ENCODE assay signal across 18 mouse cellular contexts in the genomic region with DNA sequence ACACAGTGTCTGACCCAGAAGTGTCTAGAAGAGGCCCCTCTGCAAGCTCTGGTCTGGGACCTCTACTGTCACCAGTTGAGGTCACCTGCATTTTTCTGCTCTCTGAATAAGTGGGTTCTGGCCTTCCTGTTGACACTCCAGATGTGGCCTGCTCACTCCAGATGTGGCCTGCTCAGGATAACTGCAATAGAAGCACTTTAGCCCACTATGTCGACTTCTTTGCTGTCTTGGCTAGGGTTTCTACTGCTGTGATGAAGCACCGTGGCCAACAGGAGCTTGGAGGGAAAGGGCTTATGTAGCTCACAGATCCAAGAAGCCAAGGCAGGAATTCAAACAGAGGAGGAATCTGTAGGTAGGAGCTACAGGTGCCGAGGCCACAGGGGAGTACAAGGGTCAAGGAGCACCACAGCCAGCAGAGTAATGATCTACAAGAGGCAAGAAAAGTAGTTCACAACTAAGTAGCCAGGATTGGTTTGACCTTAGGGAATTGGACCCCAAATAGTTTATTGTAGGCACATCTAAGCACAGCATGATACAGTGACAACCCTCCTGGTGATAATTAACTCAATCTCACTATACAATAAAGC. TPM values are rescaled to one million over a fixed set of nuclear protein-coding genes. Genes with fewer than 3 reads are reported as not detected.
A peak's percentile ranks its signal among the peaks of the same experiment; 100 is the strongest.
DNase-seq lines count a peak whose midpoint lies in the region; ATAC-seq and TF ChIP-seq lines count a peak whose summit lies in the region.
"Had no signal": no experiment of that assay in that cellular context is flagged by ENCODE, and none has a peak within 500 bp of the region (broad histone marks: within the 10 kb centered on the region; RNA-seq: fewer than 3 reads in every experiment).

No protein-coding gene starts in this region.

- no peak overlapping the region for H3K4me2 ChIP-seq in forebrain, embryonic 16.5 days (ENCODE audit: low read length)
- no peak overlapping the region for H3K4me2 ChIP-seq in kidney, embryonic 16.5 days (replicated peaks; ENCODE audit: low read depth, low read length)
- no peak overlapping the region for H3K4me2 ChIP-seq in limb, embryonic 15.5 days
- H3K4me2 ChIP-seq: heart, embryonic 12.5 days; midbrain, embryonic 11.5 days; neural tube, embryonic 13.5 days had no signal

- 0 out of 2 replicates have a peak overlapping the region, but pooled peaks have one; percentile 11 for H3K27ac ChIP-seq in forebrain, embryonic 10.5 days
- no peak overlapping the region for H3K27ac ChIP-seq in forebrain, embryonic 16.5 days (ENCODE audit: low read length)
- H3K27ac ChIP-seq in kidney, adult 2 months (ENCODE audit: insufficient read depth, low read depth, low read length) = no peak overlapping the region
- H3K27ac ChIP-seq in kidney, embryonic 16.5 days (ENCODE audit: low read length) = 0 out of 2 replicates have a peak overlapping the region, but pooled peaks have one; percentile 20
- H3K27ac ChIP-seq in limb, embryonic 15.5 days = 0 out of 2 replicates have a peak overlapping the region, but pooled peaks have one; percentile 8
- H3K27ac ChIP-seq: macrophage had no signal

- H3K4me1 ChIP-seq in forebrain, embryonic 10.5 days = peaks cover 54% of the 10 kb centered on the region
- peaks cover 39% of the 10 kb centered on the region for H3K4me1 ChIP-seq in forebrain, embryonic 16.5 days (replicated peaks; ENCODE audit: control insufficient read depth, insufficient read depth, low read length)
- H3K4me1 ChIP-seq in kidney, adult 2 months (ENCODE audit: control insufficient read depth, insufficient read depth, low read length) = peaks cover 38% of the 10 kb centered on the region
- peaks cover 30% of the 10 kb centered on the region for H3K4me1 ChIP-seq in kidney, embryonic 16.5 days (ENCODE audit: insufficient read depth, low read length)
- H3K4me1 ChIP-seq in limb, embryonic 15.5 days = peaks cover 66% of the 10 kb centered on the region

- H3K9ac ChIP-seq in forebrain, embryonic 16.5 days (replicated peaks; ENCODE audit: low read depth, low read length) = no peak overlapping the region
- H3K9ac ChIP-seq in kidney, embryonic 16.5 days (replicated peaks; ENCODE audit: low read length) = no peak overlapping the region
- no peak overlapping the region for H3K9ac ChIP-seq in limb, embryonic 15.5 days
- H3K9ac ChIP-seq: heart, embryonic 12.5 days; neural tube, embryonic 13.5 days had no signal

- no peaks in the 10 kb centered on the region for H3K9me3 ChIP-seq in forebrain, embryonic 10.5 days
- no peaks in the 10 kb centered on the region for H3K9me3 ChIP-seq in forebrain, embryonic 16.5 days (ENCODE audit: control insufficient read depth, low read length)
- no peaks in the 10 kb centered on the region for H3K9me3 ChIP-seq in kidney, embryonic 16.5 days (ENCODE audit: low read length)
- no peaks in the 10 kb centered on the region for H3K9me3 ChIP-seq in limb, embryonic 15.5 days
- H3K9me3 ChIP-seq: heart, embryonic 12.5 days; neural tube, embryonic 13.5 days had no signal

- TF ChIP-seq POLR2A in kidney, adult 2 months (IDR thresholded peaks at IDR 0.05; ENCODE audit: low read depth, low read length) = no peak

- no peaks in the 10 kb centered on the region for H3K27me3 ChIP-seq in forebrain, embryonic 10.5 days (ENCODE audit: poor library complexity, severe bottlenecking)
- H3K27me3 ChIP-seq in forebrain, embryonic 16.5 days (replicated peaks; ENCODE audit: control insufficient read depth, insufficient read depth, low read length) = no peaks in the 10 kb centered on the region
- H3K27me3 ChIP-seq in kidney, adult 2 months (replicated peaks; ENCODE audit: control insufficient read depth, insufficient read depth, low read length) = no peaks in the 10 kb centered on the region
- no peaks in the 10 kb centered on the region for H3K27me3 ChIP-seq in kidney, embryonic 16.5 days (ENCODE audit: insufficient read depth, low read length)
- H3K27me3 ChIP-seq in limb, embryonic 15.5 days = no peaks in the 10 kb centered on the region
- H3K27me3 ChIP-seq: heart, embryonic 12.5 days; neural tube, embryonic 13.5 days had no signal

- peaks cover 28% of the 10 kb centered on the region for H3K36me3 ChIP-seq in forebrain, embryonic 10.5 days (replicated peaks)
- no peaks in the 10 kb centered on the region; the same call in 1 of the 2 replicates for H3K36me3 ChIP-seq in forebrain, embryonic 16.5 days (ENCODE audit: control insufficient read depth, insufficient read depth)
- no peaks in the 10 kb centered on the region for H3K36me3 ChIP-seq in kidney, adult 2 months (ENCODE audit: control insufficient read depth, insufficient read depth, low read length)
- H3K36me3 ChIP-seq in kidney, embryonic 16.5 days (ENCODE audit: insufficient read depth, low read length) = 0 out of 2 replicates have a peak, but pooled peaks cover 7% of the 10 kb centered on the region
- H3K36me3 ChIP-seq in limb, embryonic 15.5 days = peaks cover 8% of the 10 kb centered on the region

- no peak for ATAC-seq in forebrain, embryonic 16.5 days
- ATAC-seq in kidney, embryonic 16.5 days (ENCODE audit: low FRiP score, low TSS enrichment) = no peak
- ATAC-seq in limb, embryonic 15.5 days (ENCODE audit: insufficient number of reproducible peaks, low FRiP score, low TSS enrichment, low read depth) = no peak

- WGBS in forebrain, embryonic 10.5 days = 83% methylated on average over 3 of the region's 3 CpGs
- 77% methylated on average over 3 of the region's 3 CpGs for WGBS in forebrain, embryonic 16.5 days
- WGBS in kidney, adult 2 months = 34% methylated on average over 3 of the region's 3 CpGs
- 59% methylated on average over 3 of the region's 3 CpGs for WGBS in kidney, embryonic 16.5 days
- WGBS in limb, embryonic 15.5 days = 27% methylated on average over 3 of the region's 3 CpGs

- H3K4me3 ChIP-seq in forebrain, embryonic 10.5 days = no peak overlapping the region
- H3K4me3 ChIP-seq in forebrain, embryonic 16.5 days (replicated peaks; ENCODE audit: low read length) = no peak overlapping the region
- H3K4me3 ChIP-seq in kidney, adult 2 months (ENCODE audit: insufficient read depth, low read depth, low read length) = no peak overlapping the region
- no peak overlapping the region for H3K4me3 ChIP-seq in kidney, embryonic 16.5 days (ENCODE audit: low read length)
- H3K4me3 ChIP-seq in limb, embryonic 15.5 days = no peak overlapping the region
- H3K4me3 ChIP-seq: heart, embryonic 12.5 days; neural tube, embryonic 13.5 days had no signal

- DNase-seq in forebrain, embryonic 10.5 days (ENCODE audit: extremely low spot score, low spot score) = no peak
- DNase-seq in kidney, adult 2 months = peak; percentile 78
- DNase-seq in kidney, postnatal 10 days = no peak
- DNase-seq in thymus, postnatal 14 days = no peak
- no peak for DNase-seq in cerebellum, adult 11 months
- DNase-seq: adrenal gland, adult 8-10 months; cerebellum, adult 8-10 months; gastrocnemius, postnatal 36 days; heart, postnatal 36 days; lung, adult 18-20 months had no signal

- no peak for TF ChIP-seq CTCF in kidney, adult 2 months (conservative IDR thresholded peaks at IDR 0.05; ENCODE audit: insufficient read depth, insufficient read length, low read depth, low read length)

RNA-seq across cellular contexts. Expression of gene Tmem120a, which starts 21.0 kb away (rescaled TPM):
- polyA plus RNA-seq in forebrain, embryonic 10.5 days (2016; fragmentation: Nextera tagmentation; extraction: Ambion mirVana) = 54.5 and 61.6 TPM in 2 replicates
- polyA plus RNA-seq in forebrain, embryonic 16.5 days (2015; fragmentation: Nextera tagmentation; extraction: Ambion mirVana) = 81.3 and 82.9 TPM in 2 replicates
- 91.3 and 96.7 TPM in 2 replicates for polyA plus RNA-seq in kidney, adult 2 months (2012; rRNA removed)
- 74.7 and 75.4 TPM in 2 replicates for polyA plus RNA-seq in kidney, embryonic 16.5 days (2015; fragmentation: Nextera tagmentation; extraction: Ambion mirVana)
- 39.4 and 44.1 TPM in 2 replicates for polyA plus RNA-seq in limb, embryonic 15.5 days (2015; fragmentation: Nextera tagmentation; extraction: Ambion mirVana)

RNA-seq across cellular contexts. Expression of gene Por, which starts 53.4 kb away (rescaled TPM):
- 118 TPM in 2 replicates for polyA plus RNA-seq in forebrain, embryonic 10.5 days (2016; fragmentation: Nextera tagmentation; extraction: Ambion mirVana)
- polyA plus RNA-seq in forebrain, embryonic 16.5 days (2015; fragmentation: Nextera tagmentation; extraction: Ambion mirVana) = 104 and 121 TPM in 2 replicates
- polyA plus RNA-seq in kidney, adult 2 months (2012; rRNA removed) = 361 and 405 TPM in 2 replicates
- 106 and 107 TPM in 2 replicates for polyA plus RNA-seq in kidney, embryonic 16.5 days (2015; fragmentation: Nextera tagmentation; extraction: Ambion mirVana)
- polyA plus RNA-seq in limb, embryonic 15.5 days (2015; fragmentation: Nextera tagmentation; extraction: Ambion mirVana) = 93.7 and 99.2 TPM in 2 replicates

RNA-seq across cellular contexts. Expression of gene Styxl1, which starts 54.9 kb away (rescaled TPM):
- polyA plus RNA-seq in forebrain, embryonic 10.5 days (2016; fragmentation: Nextera tagmentation; extraction: Ambion mirVana) = 0.25 TPM in 1 of 2 replicates, not detected in the other
- polyA plus RNA-seq in forebrain, embryonic 16.5 days (2015; fragmentation: Nextera tagmentation; extraction: Ambion mirVana) = 0.23 and 0.35 TPM in 2 replicates
- 0.38 and 0.67 TPM in 2 replicates for polyA plus RNA-seq in kidney, adult 2 months (2012; rRNA removed)
- 0.42 and 0.62 TPM in 2 replicates for polyA plus RNA-seq in kidney, embryonic 16.5 days (2015; fragmentation: Nextera tagmentation; extraction: Ambion mirVana)
- polyA plus RNA-seq in limb, embryonic 15.5 days (2015; fragmentation: Nextera tagmentation; extraction: Ambion mirVana) = 0.14 TPM in 2 replicates
- polyA plus RNA-seq: forebrain, embryonic 11.5 days; heart, embryonic 12.5 days; macrophage; midbrain, embryonic 11.5 days; neural tube, embryonic 13.5 days had no signal

RNA-seq across cellular contexts. Expression of gene Mdh2, which starts 55.0 kb away (rescaled TPM):
- 573 and 579 TPM in 2 replicates for polyA plus RNA-seq in forebrain, embryonic 10.5 days (2016; fragmentation: Nextera tagmentation; extraction: Ambion mirVana)
- 562 and 563 TPM in 2 replicates for polyA plus RNA-seq in forebrain, embryonic 16.5 days (2015; fragmentation: Nextera tagmentation; extraction: Ambion mirVana)
- polyA plus RNA-seq in kidney, adult 2 months (2012; rRNA removed) = 1,141 and 1,152 TPM in 2 replicates
- polyA plus RNA-seq in kidney, embryonic 16.5 days (2015; fragmentation: Nextera tagmentation; extraction: Ambion mirVana) = 690 and 691 TPM in 2 replicates
- polyA plus RNA-seq in limb, embryonic 15.5 days (2015; fragmentation: Nextera tagmentation; extraction: Ambion mirVana) = 435 and 486 TPM in 2 replicates

Comparison
In these comparisons a context has a peak if more than half of its experiments do, and no peak if none do; other contexts are left out.
1. H3K27ac ChIP-seq: peak in forebrain, embryonic 10.5 days (single experiment), kidney, embryonic 16.5 days (single experiment) and limb, embryonic 15.5 days (single experiment); none in forebrain, embryonic 16.5 days (single experiment) and kidney, adult 2 months (single experiment).